Mouse (Mus musculus) spleen, embryonic (tissue): ENCODE measurements around the gene Dennd1b.

ENCODE experiments used
- CTCF ChIA-PET: fragments of 350-600 bp; sonication (Branson Sonifier 250); formaldehyde crosslinking; loops from one replicate; lab custom pipeline; 2022; lab: Charles Lee

Gene Dennd1b

GRCm38 (mm10) chr1:139174058-139174832 lies 211.0 kb downstream of the Dennd1b start:
- CTCF ChIA-PET = interaction anchor here (0.6 kb wide), 1 partner anchor 29 kb away, joined by 3 read pairs; no protein-coding TSS in a partner anchor

DNA sequence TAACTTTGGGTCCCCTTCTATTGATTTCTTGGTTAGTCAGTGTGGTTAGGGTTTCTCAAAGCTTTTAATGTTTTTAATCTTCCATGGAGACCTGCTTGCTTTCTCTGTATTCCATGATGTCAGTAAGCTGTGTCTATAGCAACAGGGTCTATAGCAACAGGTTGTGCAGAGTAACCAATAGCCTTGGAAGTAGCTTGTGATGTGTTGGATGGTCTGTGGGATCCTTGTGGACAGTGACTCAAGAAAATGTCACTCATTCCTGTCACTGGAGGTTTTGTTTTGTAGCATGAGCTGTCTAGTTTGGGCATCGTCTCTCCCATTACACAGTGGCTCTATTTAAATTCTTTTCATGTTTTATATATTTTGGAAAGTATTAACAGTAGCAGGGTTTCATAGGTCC lies 216.5 kb downstream of the Dennd1b start:
- CTCF ChIA-PET = no interaction called here

- CTCF ChIA-PET = no interaction called here
Observed at GRCm38 (mm10) chr1:139180481-139181149, 217.4 kb downstream of the Dennd1b start.

- CTCF ChIA-PET = no interaction called here
Observed at GRCm38 (mm10) chr1:139192635-139193034, 229.4 kb downstream of the Dennd1b start.

DNA sequence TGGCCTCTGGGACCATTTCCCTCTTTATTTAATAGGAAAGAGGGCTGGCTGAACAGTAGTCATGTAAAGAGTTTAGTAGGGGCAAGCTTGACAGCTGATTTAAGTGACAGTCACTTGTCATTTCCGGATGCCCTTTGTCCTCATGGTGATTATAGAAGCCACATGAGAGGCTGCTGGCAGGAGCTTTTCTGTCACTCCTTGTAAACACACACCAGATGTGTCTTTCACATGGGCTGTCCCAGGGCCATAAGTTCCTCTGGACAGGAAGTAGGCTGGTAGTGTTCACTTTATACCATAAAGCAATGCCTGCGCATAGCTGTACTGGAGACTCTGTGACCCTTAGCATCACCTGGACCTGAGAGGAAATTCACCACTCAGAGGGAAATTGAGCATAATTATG lies 230.8 kb downstream of the Dennd1b start:
- CTCF ChIA-PET = interaction anchor here (0.6 kb wide), 1 partner anchor 70 kb away, joined by 3 read pairs; no protein-coding TSS in a partner anchor

- CTCF ChIA-PET = no interaction called here
Observed at GRCm38 (mm10) chr1:139194428-139195028, 231.3 kb downstream of the Dennd1b start.

- CTCF ChIA-PET = interaction anchor here (0.7 kb wide), 1 partner anchor 28 kb away, joined by 3 read pairs; no protein-coding TSS in a partner anchor
Observed at GRCm38 (mm10) chr1:139203026-139203425, 239.8 kb downstream of the Dennd1b start.

DNA sequence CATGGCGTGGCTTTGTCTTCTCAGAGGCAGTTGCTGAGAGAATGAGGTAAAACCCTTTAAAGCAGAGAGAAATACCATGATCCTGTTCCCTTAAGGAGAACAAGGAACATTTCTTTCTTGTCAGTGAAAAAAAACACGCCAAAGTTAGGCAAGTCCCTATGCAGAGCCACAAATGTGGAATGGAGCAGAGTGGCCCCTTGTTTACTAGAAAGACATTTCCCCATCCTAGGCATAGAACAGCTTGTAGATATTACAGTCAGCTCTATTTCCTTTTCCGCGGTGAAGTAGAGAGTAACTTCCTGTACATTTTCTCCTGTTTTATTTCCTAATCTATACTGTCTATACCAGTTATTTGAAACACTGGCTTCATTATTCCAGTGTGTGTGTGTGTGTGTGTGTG lies 243.0 kb downstream of the Dennd1b start:
- CTCF ChIA-PET = no interaction called here

- CTCF ChIA-PET = interaction anchor here (0.6 kb wide), 1 partner anchor 1363 kb away, joined by 3 read pairs; no protein-coding TSS in a partner anchor
Observed at GRCm38 (mm10) chr1:139209796-139210195, 246.6 kb downstream of the Dennd1b start.

- CTCF ChIA-PET = interaction anchor here (0.6 kb wide), 1 partner anchor 1363 kb away, joined by 3 read pairs; no protein-coding TSS in a partner anchor
Observed at GRCm38 (mm10) chr1:139210505-139210904, 247.3 kb downstream of the Dennd1b start.

GRCm38 (mm10) chr1:139215311-139215710 lies 252.1 kb downstream of the Dennd1b start:
- CTCF ChIA-PET = no interaction called here

GRCm38 (mm10) chr1:139223804-139224203 lies 260.6 kb downstream of the Dennd1b start:
- CTCF ChIA-PET = no interaction called here

DNA sequence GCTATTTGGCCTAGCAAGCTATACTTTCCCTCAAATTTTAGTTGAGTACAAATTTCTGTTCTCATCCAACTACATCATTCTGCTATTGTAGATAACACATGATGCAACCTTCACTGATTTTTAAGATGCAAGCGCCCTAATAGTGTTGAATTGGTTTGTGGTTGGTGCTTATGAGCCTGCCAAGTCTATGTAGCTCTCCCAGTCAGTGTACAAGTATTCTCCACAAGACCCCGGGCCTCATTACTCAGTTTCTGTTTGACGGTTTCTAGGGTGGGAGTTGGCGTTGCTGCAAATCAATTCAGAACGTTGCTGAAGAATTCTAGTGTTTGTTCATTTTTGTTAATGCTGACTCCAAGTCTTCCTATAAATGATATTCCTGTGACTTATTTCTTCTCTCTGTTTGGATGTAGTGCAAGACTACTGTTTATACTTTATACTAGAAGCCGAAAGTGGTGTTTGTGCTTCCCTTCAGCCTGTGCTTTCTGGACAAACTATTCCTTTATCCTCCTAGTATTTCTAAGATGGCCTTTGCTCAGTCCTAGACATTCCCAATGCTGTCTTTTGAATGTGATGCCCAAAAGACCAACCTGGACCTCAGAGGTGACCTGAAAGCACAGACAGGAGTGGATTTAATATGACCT lies 261.2 kb downstream of the Dennd1b start:
- CTCF ChIA-PET = no interaction called here
